Mouse (Mus musculus): ENCODE measurements around the gene N4bp1.

The N4bp1 gene

DNA sequence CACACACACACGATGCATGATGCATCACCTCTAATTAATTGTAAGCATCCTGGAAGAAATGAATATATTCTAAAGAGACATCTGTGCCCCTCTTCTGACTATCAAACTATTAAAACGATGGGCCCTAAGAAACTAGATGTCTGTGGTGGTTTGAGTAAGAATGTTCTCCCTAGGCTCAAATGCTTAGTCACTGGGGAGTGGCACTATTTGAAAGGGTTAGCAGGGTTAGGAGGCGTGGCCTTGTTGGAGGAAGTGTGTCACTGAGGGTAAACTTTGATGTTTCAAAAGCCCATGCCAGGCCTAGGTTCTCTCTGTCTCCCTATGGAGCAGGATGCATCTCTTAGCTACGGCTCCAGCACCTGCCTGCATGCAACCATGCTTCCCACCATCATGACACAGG lies 10.3 kb upstream of the N4bp1 start:
- no peak for DNase-seq (ENCODE audit: low spot score in 2 of 2)

DNA sequence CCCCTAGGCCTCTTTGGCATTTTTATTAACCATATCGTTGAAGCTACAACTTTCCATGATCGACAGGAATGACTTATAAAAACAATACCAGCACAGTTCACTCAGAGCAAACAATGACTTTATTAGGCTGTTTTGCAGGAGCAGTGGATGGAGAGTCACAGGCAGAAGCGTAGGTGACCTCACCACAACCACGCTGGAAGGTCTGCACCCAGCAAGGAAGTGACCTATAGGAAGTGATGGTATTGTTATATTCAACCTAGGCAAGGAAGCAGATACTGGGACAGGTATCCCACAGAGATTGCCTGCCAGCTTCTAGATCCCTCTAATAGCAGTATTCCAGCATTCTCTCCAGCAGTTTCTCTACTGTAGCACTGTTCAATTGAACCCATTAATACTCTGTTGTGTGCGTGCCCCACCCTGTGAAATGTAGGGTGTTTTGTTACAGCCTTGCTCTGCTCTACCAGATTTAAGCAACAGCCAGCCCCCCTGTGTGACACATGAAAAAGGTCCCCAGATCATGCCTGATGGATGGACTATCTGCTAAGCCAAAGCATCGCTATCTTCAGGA lies 9.2 kb upstream of the N4bp1 start:
- no peak for DNase-seq (ENCODE audit: low spot score in 2 of 2)

GRCm38 (mm10) chr8:86893554-86893953 lies 8.5 kb upstream of the N4bp1 start:
- no peak for DNase-seq (ENCODE audit: low spot score in 2 of 2)

DNA sequence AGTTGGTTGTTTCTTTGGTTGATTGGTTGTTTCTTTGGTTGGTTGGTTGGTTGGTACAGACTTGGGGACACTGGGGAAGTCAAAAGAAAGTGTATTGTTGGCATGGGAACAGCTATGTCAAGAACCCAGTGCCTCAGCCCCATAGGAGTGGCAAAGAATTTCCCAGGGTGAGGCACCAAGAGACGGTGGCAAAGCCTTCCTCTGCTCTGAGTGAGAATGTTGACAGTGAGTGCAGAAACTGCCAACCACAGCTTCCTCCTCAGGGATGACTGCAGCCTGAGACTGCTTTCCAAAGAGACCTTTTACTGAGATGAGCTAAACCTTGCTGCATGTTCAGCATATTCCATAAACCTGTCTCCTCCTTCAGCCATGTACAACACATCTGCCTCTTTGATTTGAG lies 6.5 kb upstream of the N4bp1 start:
- no peak for DNase-seq (ENCODE audit: low spot score in 2 of 2)

GRCm38 (mm10) chr8:86888058-86888939 lies 3.2 kb upstream of the N4bp1 start:
- no peak for DNase-seq (ENCODE audit: low spot score in 2 of 2)

DNA sequence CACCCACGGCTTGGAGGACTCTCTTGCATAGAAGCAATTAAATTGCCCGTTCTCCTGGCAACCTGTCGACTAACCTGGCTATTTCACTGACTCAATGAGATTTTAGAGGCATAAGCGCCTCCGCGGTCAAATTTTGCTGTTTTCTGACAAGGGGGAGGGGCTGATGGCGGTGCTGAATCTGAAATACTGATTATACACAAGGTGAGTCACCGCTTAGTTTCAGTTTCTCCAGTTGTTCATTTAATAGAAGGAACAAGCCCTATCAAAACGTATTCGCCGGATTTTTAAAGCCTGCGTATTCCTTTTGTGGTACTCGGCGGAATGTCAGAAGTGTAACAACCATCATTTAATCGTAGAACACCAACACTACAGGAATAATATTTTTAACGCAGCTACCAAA lies 991 bp downstream of the N4bp1 start:
- peak; percentile 15 to 22 for DNase-seq (ENCODE audit: low spot score in 2 of 2)

GRCm38 (mm10) chr8:86882568-86883478 lies 2.2 kb downstream of the N4bp1 start:
- no peak for DNase-seq (ENCODE audit: low spot score in 2 of 2)

- no peak for DNase-seq (ENCODE audit: low spot score in 2 of 2)
These were observed 3.1 kb downstream of the N4bp1 start for GRCm38 (mm10) chr8:86881951-86882350.

- DNase-seq (ENCODE audit: low spot score in 2 of 2): no peak
These were observed 3.9 kb downstream of the N4bp1 start for GRCm38 (mm10) chr8:86881068-86881609.

DNA sequence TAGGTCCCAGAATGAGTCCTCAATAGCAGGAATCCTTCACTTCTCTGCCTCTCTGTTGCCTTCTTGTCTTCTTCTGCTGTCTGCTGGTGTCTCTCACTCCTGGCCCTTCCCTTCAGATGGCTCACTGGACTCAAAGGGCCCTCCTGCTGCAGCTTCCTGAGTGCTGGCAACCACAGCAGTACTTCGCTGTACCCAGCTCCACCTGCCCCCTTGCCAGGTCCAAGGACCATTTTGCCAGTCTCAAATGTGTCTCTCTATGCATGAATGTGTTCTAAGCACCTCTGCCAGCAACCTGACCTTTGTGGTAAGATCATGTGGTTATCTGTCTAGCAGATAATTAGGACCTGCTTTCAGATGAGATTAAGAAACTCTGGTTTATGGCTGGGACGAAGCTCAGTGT lies 8.2 kb downstream of the N4bp1 start:
- DNase-seq (ENCODE audit: low spot score in 2 of 2): no peak

GRCm38 (mm10) chr8:86874055-86874454 lies 11.0 kb downstream of the N4bp1 start:
- DNase-seq (ENCODE audit: low spot score in 2 of 2): no peak

GRCm38 (mm10) chr8:86873151-86873550 lies 11.9 kb downstream of the N4bp1 start:
- DNase-seq (ENCODE audit: low spot score in 2 of 2): no peak

DNA sequence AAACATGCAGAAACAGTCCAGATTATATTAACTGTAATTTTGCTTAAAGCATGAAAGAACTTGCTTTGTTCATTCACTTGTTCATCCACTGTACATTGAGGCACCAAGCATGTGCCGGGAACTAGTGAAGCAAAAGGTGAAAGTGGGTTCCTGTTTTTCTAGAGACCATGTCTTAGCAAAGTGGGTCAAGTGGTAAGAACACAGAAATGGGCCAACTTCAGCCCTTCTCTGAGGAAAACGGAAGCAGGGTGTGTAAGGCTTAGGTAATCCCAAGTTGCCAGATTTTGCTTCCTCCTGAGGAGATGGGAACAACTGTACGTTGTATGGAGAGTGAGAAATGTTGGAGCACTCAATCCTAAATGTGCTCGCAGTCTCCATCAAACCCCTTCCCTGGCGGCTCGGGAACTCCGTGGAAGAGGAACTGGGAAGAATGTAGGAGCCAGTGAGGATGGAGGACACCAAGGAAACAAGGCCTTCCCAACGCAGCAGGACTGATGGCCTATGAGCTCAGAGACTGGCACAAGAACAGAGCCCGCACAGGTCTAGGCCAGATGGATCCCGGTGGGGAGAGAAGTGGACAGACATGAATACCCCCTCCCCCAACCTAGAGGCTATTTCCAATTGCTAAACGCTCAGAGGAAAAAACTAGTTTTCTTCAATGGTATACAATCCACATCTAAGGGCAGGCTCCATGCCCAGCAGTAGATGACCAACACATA lies 12.8 kb downstream of the N4bp1 start:
- no peak for DNase-seq (ENCODE audit: low spot score in 2 of 2)

DNA sequence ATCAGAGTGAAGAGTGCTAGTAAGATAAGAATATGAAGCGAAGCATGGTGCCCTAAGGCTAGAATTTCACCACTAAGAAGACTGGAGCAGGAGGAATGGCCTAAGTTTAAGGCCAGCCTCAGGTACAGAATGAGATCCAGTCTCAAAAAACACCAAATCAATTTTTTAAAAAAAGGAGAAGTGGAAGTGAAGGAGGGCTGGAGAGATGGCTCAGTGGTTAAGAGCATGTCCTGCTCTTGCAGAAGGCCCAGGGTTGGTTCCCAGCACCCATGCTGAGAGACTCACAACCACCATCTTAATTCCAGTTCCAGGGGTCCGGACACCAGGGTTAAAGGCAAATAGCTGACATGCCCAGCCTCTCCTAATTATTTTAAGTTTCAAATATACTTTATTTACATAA lies 13.6 kb downstream of the N4bp1 start:
- no peak for DNase-seq (ENCODE audit: low spot score in 2 of 2)

GRCm38 (mm10) chr8:86870771-86871170 lies 14.3 kb downstream of the N4bp1 start:
- DNase-seq (ENCODE audit: low spot score in 2 of 2): no peak

DNA sequence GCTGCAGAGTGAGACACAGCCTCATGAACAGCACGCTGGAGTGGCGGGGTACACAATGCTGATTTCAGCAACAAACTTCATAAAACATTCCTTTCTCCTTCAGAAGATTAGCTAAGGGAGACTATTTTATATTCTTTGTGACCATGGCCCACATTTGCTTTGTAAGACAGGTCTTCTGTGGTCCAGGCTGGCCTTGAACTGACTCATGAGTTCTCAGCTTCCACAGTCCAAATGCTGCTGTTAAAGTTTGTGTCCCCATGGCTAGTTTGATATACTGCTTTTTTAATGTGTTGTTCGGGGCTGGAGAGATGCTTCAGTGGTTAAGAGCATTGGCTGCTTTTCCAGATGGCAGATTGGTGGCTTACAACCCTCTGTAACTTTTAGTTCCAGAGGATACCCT lies 17.0 kb downstream of the N4bp1 start:
- DNase-seq (ENCODE audit: low spot score in 2 of 2): no peak

- no peak for DNase-seq (ENCODE audit: low spot score in 2 of 2)
These were observed 20.3 kb downstream of the N4bp1 start for GRCm38 (mm10) chr8:86864764-86865163.

DNA sequence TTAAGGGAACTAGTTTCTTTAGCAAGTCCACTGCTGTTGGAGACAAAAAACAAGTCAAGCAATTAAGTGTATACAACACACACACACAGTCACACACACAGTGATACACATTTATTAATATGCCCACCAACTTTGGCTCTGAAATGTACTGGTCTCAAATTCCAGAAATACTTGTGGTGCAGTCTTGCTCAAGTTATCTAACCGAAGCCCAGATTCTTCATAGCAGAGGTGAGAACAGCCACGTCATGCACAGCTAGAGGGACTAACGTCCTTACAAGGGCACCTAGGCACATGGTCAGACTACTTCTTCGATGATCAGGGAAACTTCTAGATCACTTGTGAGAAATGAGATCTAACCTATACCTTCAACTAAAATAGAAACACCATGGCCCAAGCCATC lies 22.2 kb downstream of the N4bp1 start:
- no peak for DNase-seq (ENCODE audit: low spot score in 2 of 2)

GRCm38 (mm10) chr8:86862155-86862816 lies 22.8 kb downstream of the N4bp1 start:
- no peak for DNase-seq (ENCODE audit: low spot score in 2 of 2)

GRCm38 (mm10) chr8:86861516-86861915 lies 23.5 kb downstream of the N4bp1 start:
- no peak for DNase-seq (ENCODE audit: low spot score in 2 of 2)

GRCm38 (mm10) chr8:86856248-86856647 lies 28.8 kb downstream of the N4bp1 start:
- no peak for DNase-seq (ENCODE audit: low spot score in 2 of 2)

Data from frontal cortex, postnatal 36 days (tissue).